Mouse (Mus musculus): ENCODE results near the gene Olfr702.

DNA sequence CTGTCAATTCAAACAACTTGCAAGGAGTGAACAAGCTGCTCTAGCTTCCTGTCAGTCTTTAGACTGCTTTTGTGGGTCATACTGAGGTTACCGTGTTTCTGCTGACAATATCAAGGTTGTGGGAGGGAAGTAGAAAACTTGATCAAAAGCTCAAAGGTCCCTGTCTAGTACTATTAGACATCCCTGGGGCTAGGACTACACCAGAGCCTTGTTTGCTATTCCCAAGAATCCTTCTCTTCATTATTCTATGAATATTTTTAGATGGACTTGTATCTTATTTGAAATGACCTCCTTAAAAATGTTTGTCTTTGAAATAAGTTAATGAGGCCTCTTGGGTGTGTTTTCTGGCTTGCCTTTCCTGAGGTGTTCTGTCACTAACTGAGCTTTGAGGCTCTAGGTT, 40.6 kb downstream of the Olfr702 start, which contains the start of gene Olfr699:
- TF ChIP-seq CTCF (IDR thresholded peaks at IDR 0.05; ENCODE audit: insufficient read depth, low read length) (no peak), POLR2A (IDR thresholded peaks at IDR 0.05; ENCODE audit: borderline replicate concordance, extremely low read depth, low read depth, low read length) (no peak)
